Mouse (Mus musculus) embryo, embryonic 10 days (tissue): ENCODE results near the gene Helz.
"Not testable (repeated sequence)": the region's sequence is repeated elsewhere in the genome, so short reads cannot be mapped to it uniquely, and the experiment has no call there.

ENCODE experiments used
- DNase-seq: peaks from one replicate; pipeline ENCODE4 v3.0.0-alpha.2; 2015; ENCODE audit warnings: low spot score

Gene Helz

GRCm38 (mm10) chr11:107548204-107548975 lies 660 bp downstream of the Helz start:
- peak; percentile 21 for DNase-seq

DNA sequence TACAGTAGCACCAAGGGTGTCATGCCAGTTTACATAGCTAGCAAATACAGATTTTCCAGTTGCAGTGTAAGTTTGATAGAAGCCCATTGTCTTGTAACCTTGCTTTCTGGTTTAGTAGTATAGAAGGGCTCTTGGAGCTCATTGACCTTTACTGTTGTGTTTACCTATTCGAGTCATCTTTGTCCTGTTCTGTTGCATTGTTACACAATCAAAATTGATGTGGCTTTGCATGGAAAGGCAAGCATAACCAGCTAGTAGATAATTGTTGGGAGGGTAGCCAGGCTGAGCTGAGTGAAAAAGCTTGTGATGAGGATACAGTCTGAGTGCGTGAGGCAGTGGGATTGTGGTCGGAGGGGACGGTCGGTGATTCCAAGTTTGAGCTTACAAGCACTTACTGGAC lies 12.1 kb downstream of the Helz start:
- no peak for DNase-seq

DNA sequence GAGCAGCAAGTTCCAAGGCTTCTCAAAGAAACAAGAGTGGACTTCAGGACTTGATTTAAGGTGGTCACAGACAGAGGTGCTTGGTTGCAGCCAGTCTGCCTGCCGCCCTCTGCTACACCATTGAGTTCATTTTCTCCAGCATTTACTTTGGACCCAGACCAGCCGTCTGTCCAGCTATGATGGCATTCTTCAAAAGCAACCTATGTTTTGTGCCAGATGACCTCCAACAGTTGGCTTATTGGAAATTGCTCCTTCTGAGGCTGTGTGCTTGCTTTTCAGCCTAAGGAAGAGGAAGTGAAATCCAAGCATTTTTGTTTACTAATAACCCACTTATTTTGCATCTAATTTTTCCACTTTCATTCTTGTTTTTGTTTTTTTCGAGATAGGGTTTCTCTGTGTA lies 19.7 kb downstream of the Helz start:
- DNase-seq: no peak

- DNase-seq: no peak
Observed at GRCm38 (mm10) chr11:107568466-107568995, 20.8 kb downstream of the Helz start.

- DNase-seq: not testable (repeated sequence)
Observed at GRCm38 (mm10) chr11:107570891-107571290, 23.2 kb downstream of the Helz start.

- DNase-seq: no peak
Observed at GRCm38 (mm10) chr11:107571318-107571717, 23.6 kb downstream of the Helz start.

GRCm38 (mm10) chr11:107572551-107572950 lies 24.8 kb downstream of the Helz start:
- DNase-seq: no peak

- peak; percentile 75 for DNase-seq
Observed at GRCm38 (mm10) chr11:107573061-107573692, 25.4 kb downstream of the Helz start.

DNA sequence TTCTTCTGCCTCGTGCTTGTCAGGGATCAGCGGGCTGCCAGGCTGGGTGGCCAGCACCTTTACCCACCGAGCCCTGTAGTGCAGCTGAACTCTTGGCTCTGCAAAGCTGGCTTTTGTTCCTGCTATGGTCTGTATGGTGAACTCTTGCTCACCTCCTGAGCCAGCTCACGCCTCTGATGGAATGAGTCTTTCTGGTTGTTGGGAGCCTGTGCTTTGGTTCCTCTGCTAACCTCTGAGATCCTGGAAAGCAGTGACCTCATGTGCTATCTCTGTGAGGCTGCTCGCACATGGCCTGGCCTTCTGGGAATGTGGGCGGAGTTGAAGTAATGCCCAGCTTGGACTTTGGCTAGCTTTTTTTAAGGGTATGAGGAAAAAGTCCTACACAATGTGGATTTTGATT lies 26.1 kb downstream of the Helz start:
- peak; percentile 53 for DNase-seq

DNA sequence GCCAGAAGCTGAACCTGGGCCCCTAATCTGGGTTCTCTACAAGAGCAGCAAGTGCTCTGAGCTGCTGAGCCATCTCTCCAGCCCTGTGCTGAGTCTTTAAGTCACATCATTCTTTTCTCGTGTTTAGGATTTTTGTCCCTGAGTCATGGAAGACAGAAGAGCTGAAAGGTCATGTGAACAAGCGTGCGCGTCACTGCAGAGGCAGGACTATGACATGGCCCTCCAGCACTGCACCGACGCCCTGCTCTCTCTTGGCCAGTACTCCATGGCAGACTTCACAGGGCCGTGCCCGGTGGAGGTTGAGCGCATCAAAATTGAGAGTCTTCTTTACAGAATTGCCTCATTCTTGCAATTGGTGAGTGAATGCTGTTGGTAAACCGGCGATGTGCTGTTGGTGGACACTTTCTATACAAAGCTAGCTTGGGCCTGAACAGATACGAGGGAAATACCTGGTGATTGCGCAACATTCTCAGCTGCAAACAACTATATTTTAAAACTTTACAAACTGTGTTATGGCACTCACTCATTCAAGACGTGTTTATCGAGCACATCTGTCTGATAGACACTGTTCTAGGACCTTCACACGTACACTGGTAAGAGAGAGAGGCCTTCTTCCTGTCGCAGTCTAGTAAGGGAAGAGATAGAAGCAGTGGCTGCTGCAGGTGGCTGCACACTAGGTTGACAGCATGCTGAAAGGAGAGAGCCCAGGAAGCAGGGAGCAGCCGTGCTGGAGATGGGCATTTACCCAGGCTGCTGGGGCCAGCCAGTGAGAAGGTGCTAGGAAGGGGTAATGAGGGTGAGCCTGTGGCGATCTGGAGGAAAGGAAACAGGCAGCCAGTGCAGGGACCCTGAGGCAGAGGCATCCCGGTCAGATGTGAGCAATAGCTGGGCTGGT lies 27.3 kb downstream of the Helz start:
- DNase-seq: no peak

DNA sequence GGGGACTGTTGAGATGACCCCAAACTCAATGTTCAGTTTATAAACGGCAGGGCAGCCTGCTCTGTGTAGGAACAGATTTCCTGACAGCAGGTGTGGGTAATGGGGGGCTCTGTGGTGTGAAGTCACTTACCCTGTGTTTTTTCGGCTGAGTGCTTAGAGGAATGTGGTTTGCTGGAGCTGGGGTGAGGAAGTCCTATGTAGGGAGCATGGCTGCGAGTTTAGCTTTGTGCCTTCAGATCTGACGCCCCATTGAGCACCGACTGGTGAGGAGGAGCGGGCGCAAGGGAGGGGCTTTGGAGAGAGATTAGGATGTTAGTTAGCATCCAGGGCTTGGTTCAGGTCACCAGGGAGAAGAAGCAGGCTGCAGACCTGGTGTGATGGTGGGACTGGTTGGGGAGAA lies 28.5 kb downstream of the Helz start:
- DNase-seq: no peak

- no peak for DNase-seq
Observed at GRCm38 (mm10) chr11:107577400-107577799, 29.7 kb downstream of the Helz start.

- no peak for DNase-seq
Observed at GRCm38 (mm10) chr11:107578226-107578625, 30.5 kb downstream of the Helz start.

DNA sequence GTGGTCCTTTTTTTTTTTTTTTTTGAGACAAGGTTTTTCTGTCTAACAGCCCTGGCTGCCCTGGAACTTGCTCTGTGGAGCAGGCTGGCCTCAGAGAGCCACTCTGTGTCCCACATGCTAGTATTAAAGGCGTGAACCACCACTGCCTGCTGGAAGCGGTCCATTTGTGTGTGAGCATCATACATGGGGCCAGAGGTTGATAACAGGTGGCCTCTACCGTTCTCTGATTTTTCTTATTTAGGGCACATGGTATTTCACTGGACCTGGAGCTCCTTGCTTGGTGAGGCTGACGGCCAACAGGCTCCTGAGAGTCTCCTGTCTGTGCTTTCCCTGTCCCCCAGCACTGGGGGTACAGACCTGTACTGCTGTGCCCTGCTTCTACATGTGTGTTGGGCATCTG lies 33.1 kb downstream of the Helz start:
- DNase-seq: no peak

DNA sequence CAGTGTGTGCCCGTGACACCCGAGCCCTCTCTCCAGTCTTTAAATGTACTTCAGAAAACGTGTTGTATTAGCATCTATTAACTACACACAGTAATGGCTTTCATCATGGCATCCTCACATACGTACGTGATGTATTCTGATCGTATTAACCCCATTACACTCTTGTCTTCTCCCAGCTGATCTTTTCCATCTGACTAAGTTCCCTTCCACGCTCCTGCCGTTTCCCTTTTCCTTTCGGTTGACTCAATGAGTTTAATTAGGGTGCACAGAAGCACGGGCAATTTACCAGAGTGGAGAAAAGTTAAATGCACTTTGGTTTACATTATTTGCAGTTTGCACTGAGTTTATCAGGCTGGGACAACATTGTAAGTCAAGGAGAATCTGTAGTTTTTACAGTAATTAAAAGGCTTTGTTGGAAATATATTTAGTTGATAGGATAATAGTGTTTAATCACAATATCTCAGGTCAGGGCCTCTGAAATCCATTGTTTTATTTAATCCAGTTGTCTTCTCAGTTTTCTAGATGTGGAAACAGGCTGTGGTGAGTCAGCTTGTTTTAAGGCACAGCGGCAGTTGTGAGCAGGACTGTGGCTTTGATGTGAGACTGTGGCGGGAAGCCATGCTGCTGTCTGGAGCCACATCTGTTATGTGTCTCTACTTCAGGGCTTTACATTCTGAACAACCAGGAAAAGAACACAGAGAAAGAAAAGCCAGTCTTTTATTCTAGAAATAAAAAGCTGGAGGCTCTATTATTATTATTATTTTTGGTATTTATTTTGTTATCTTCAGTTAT lies 37.1 kb downstream of the Helz start:
- no peak for DNase-seq

DNA sequence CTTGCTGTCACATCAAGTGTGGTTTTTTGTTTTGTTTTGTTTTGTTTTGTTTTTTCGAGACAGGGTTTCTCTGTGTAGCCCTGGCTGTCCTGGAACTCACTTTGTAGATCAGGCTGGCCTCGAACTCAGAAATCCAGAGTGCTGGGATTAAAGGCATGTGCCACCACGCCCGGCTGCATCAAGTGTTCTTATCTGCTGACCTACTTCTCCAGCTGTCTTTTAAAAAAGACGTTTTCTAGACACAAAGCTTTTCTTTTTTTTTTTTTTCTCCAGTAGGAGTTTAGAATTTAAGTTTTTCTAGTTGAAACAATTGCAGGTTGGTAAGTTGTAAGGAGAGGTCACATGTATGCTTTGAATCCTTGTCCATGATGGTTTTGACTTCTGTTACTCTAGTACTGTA lies 38.4 kb downstream of the Helz start:
- DNase-seq: not testable (repeated sequence)

DNA sequence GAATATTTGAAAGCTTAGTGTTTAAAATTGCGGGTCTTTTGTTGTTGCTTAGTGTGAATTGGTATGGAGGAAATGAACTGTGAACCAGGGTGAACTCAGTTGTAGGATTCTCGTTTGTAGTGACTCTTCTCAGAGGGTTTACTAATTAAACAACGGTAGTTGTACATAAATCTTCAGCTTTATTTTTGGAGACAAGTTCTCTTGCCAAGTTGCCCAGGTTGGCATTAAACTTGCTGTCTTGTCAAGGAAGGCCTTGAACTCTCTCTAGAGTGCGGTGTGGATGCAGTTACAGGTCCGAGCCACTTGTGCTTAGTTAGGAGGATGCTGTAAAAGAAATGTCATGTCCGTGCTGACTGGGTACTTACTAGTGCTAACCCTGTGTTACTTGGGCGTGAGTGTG lies 39.4 kb downstream of the Helz start:
- DNase-seq: no peak

GRCm38 (mm10) chr11:107592575-107592974 lies 44.8 kb downstream of the Helz start:
- DNase-seq: no peak

DNA sequence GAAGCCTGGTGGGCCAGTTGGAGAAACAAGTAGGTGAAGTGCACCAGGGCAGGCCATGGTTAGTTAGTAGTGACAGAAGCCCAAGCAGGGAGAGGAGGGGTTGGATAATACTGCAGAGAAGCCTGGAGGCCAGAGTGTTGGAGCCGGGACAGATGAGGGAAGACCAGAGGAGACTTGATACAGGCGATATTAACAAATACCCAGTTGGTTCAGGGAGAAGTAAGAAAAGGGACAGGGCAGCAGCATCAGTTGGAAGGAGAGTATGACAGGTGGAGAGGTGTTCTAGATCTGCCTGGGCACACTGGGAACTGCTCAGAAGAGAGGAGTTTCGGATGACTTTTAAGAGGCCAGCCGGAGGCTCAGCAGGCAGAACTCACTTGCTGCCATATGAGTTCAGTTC lies 49.7 kb downstream of the Helz start:
- DNase-seq: no peak

DNA sequence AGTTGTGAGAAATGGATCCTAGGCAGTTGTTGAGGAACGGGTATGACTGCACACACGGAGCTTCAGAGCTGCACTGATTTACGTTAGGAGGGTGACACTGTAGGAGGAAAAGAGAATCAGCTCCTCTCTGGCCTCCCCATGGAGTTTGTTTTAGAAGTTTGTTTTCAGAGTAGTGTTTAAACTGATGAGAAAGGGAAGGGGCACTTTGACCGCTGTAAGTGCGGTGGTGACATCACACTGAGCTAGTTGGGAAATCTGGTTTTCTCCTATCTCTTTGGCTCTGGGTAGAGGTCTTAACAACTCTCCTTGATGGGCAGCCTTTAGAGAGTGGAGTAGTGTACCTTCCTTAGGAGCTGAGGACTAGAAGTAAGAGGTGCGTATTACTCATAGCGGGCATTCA lies 58.0 kb downstream of the Helz start:
- no peak for DNase-seq

- no peak for DNase-seq
Observed at GRCm38 (mm10) chr11:107613906-107614305, 66.2 kb downstream of the Helz start.

DNA sequence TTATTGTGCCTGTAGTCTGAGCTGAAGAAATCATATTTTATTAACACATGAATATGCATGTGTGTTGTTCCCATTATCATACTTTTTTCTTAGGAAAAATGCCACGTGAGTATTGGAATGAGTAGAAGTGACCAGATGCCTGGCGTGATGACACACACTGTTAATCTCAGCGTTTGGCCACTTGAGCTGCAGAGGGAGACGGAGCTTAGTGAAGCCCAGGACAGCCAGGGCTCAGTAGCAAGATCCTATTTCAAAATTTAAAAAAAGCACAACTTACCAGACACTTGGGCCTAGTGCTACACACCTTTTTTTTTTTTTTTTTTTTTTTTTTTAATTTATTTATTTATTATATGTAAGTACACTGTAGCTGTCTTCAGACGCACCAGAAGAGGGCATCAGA lies 68.0 kb downstream of the Helz start:
- DNase-seq: no peak
